Mouse (Mus musculus) lung, postnatal 0 days (tissue): ENCODE data around the gene Gm17304. TPM values are rescaled to one million over a fixed set of nuclear protein-coding genes. Genes with fewer than 3 reads are reported as not detected.

Experiments used
- ATAC-seq: fragments of 200-750 bp; cut with Nextera tagmentation; 2 replicates; pipeline ENCODE4 v1.8.0; 2017; ENCODE audit warnings: moderate library complexity
- DNase-seq: peaks from one replicate; pipeline ENCODE4 v3.0.0-alpha.2; 2016; ENCODE audit warnings: low spot score
- H3K27ac ChIP-seq: fragments of 300-500 bp; sonication (generic); 2 replicates; pipeline ENCODE4 v1.5.1; 2014; ENCODE audit warnings: antibody characterized with exemption, mild to moderate bottlenecking, low read length, mixed read lengths
- H3K27me3 ChIP-seq: fragments of 300-500 bp; sonication (generic); replicated peaks from 2 replicates; pipeline ENCODE4 v1.6.1; 2014; ENCODE audit warnings: low read length, mixed read lengths; ENCODE audit not compliant: insufficient read depth
- H3K36me3 ChIP-seq: fragments of 300-500 bp; sonication (generic); 2 replicates; pipeline ENCODE4 v1.6.1; 2014; ENCODE audit warnings: low read length, mixed read lengths; ENCODE audit not compliant: insufficient read depth
- H3K4me1 ChIP-seq: fragments of 300-500 bp; sonication (generic); 2 replicates; pipeline ENCODE4 v1.6.1; 2014; ENCODE audit warnings: antibody characterized with exemption, low read depth, low read length, mixed read lengths; ENCODE audit not compliant: insufficient read depth
- H3K4me2 ChIP-seq: fragments of 300-500 bp; sonication (generic); replicated peaks from 2 replicates; pipeline ENCODE4 v1.6.1; 2014; ENCODE audit warnings: low read depth, mild to moderate bottlenecking, low read length, moderate library complexity, mixed read lengths
- H3K4me3 ChIP-seq: fragments of 300-500 bp; sonication (generic); 2 replicates; pipeline ENCODE4 v1.5.1; 2014; ENCODE audit warnings: low read depth, low read length
- H3K9ac ChIP-seq: fragments of 300-500 bp; sonication (generic); replicated peaks from 2 replicates; pipeline ENCODE4 v1.6.1; 2014; ENCODE audit warnings: low read depth, mild to moderate bottlenecking
- H3K9me3 ChIP-seq: fragments of 300-500 bp; sonication (generic); 2 replicates; pipeline ENCODE4 v1.6.1; 2016; ENCODE audit warnings: low read length, mixed read lengths
- CTCF ChIP-seq: IDR thresholded peaks from 2 replicates; pipeline ENCODE4 v1.5.1; 2016; ENCODE audit warnings: antibody characterized with exemption, mild to moderate bottlenecking
- EP300 ChIP-seq: IDR thresholded peaks from 2 replicates; pipeline ENCODE4 v1.6.1; 2016; ENCODE audit warnings: antibody characterized with exemption, mild to moderate bottlenecking, control low read depth
- WGBS: fragments of 180-500 bp; shearing (Covaris S2); extraction: QIAGEN DNeasy Blood & Tissue Kit; methylation state at CpG from one replicate; pipeline ENCODE4 v1.1.7; 2014; 5-methylcytosine and 5-hydroxymethylcytosine counted together
- polyA plus RNA-seq: library from polyadenylated mRNA; unstranded; fragments of >200 nt; fragmentation: Nextera tagmentation; extraction: Ambion mirVana; gene quantifications from 2 replicates; pipeline ENCODE4 v1.2.1, GENCODE M21; 2015

Gm17304 gene
- polyA plus RNA-seq, 1 experiment from 2014 or later = not detected

- Histone ChIP-seq H3K4me1 (peaks cover 4% of the 10 kb centered on the region; the same call in 1 of the 2 replicates), H3K9ac (no peak overlapping the region), H3K36me3 (no peaks in the 10 kb centered on the region), H3K27me3 (no peaks in the 10 kb centered on the region), H3K9me3 (no peaks in the 10 kb centered on the region), H3K27ac (no peak overlapping the region), H3K4me2 (no peak overlapping the region), H3K4me3 (no peak overlapping the region)
- TF ChIP-seq CTCF = no peak
- TF ChIP-seq EP300 = no peak
- peak; percentile 88 for DNase-seq
- ATAC-seq = peak; percentile 82
- 54% methylated on average over 13 of the region's 13 CpGs for WGBS
These were observed 27.6 kb downstream of the Gm17304 start for GRCm38 (mm10) chr5:106636423-106636946.

- DNase-seq = no peak
- WGBS = 88% methylated on average over 2 of the region's 2 CpGs
- H3K36me3 ChIP-seq = no peaks in the 10 kb centered on the region
- H3K27me3 ChIP-seq = no peaks in the 10 kb centered on the region
- H3K27ac ChIP-seq = no peak overlapping the region
- no peak overlapping the region for H3K4me2 ChIP-seq
- H3K4me1 ChIP-seq = peaks cover 3% of the 10 kb centered on the region; the same call in 1 of the 2 replicates
- no peak overlapping the region for H3K9ac ChIP-seq
- H3K9me3 ChIP-seq = no peaks in the 10 kb centered on the region
- TF ChIP-seq EP300 (no peak), CTCF (no peak)
- no peak overlapping the region for H3K4me3 ChIP-seq
- no peak for ATAC-seq
These were observed 30.7 kb downstream of the Gm17304 start for GRCm38 (mm10) chr5:106639627-106640026.

GRCm38 (mm10) chr5:106640235-106640809 lies 31.4 kb downstream of the Gm17304 start:
- H3K4me3 ChIP-seq = no peak overlapping the region
- no peak overlapping the region for H3K4me2 ChIP-seq
- DNase-seq (no peak), ATAC-seq (no peak)
- TF ChIP-seq CTCF (no peak), EP300 (no peak)
- no peak overlapping the region for H3K27ac ChIP-seq
- H3K27me3 ChIP-seq = no peaks in the 10 kb centered on the region
- H3K36me3 ChIP-seq = no peaks in the 10 kb centered on the region
- WGBS = 65% methylated on average over 5 of the region's 5 CpGs
- H3K4me1 ChIP-seq = peaks cover 3% of the 10 kb centered on the region; the same call in 1 of the 2 replicates
- H3K9ac ChIP-seq = no peak overlapping the region
- H3K9me3 ChIP-seq = no peaks in the 10 kb centered on the region

GRCm38 (mm10) chr5:106641876-106642275 lies 33.0 kb downstream of the Gm17304 start:
- H3K36me3 ChIP-seq = no peaks in the 10 kb centered on the region
- no peak overlapping the region for H3K4me3 ChIP-seq
- H3K27ac ChIP-seq = no peak overlapping the region
- H3K9ac ChIP-seq = no peak overlapping the region
- no peaks in the 10 kb centered on the region for H3K9me3 ChIP-seq
- H3K4me1 ChIP-seq = peaks cover 3% of the 10 kb centered on the region; the same call in 1 of the 2 replicates
- TF ChIP-seq CTCF (no peak), EP300 (no peak)
- H3K27me3 ChIP-seq = no peaks in the 10 kb centered on the region
- no peak for ATAC-seq
- DNase-seq = no peak
- no peak overlapping the region for H3K4me2 ChIP-seq
- 76% methylated on average over 3 of the region's 3 CpGs for WGBS

- H3K4me3 ChIP-seq = no peak overlapping the region
- H3K27me3 ChIP-seq = no peaks in the 10 kb centered on the region
- H3K9ac ChIP-seq = no peak overlapping the region
- no peaks in the 10 kb centered on the region for H3K4me1 ChIP-seq
- ATAC-seq (no peak), DNase-seq (no peak)
- H3K27ac ChIP-seq = no peak overlapping the region
- no peak for TF ChIP-seq CTCF
- 92% methylated on average over 4 of the region's 4 CpGs for WGBS
- H3K4me2 ChIP-seq = no peak overlapping the region
- H3K9me3 ChIP-seq = no peaks in the 10 kb centered on the region
- no peaks in the 10 kb centered on the region for H3K36me3 ChIP-seq
These were observed 34.5 kb downstream of the Gm17304 start for GRCm38 (mm10) chr5:106643434-106643833.

GRCm38 (mm10) chr5:106649441-106649840 lies 40.5 kb downstream of the Gm17304 start:
- H3K9ac ChIP-seq = no peak overlapping the region
- no peak overlapping the region for H3K4me2 ChIP-seq
- TF ChIP-seq CTCF = peak; percentile 34; the same call in 1 of the 2 replicates
- TF ChIP-seq EP300 = no peak
- peak; percentile 27 for DNase-seq
- H3K4me3 ChIP-seq = no peak overlapping the region
- no peaks in the 10 kb centered on the region for H3K36me3 ChIP-seq
- no peak for ATAC-seq
- H3K4me1 ChIP-seq = no peaks in the 10 kb centered on the region
- H3K27ac ChIP-seq = no peak overlapping the region
- no peaks in the 10 kb centered on the region for H3K9me3 ChIP-seq
- H3K27me3 ChIP-seq = no peaks in the 10 kb centered on the region
